Mouse (Mus musculus) hindbrain, embryonic 14.5 days (tissue): ENCODE results near the gene Svopl. TPM values are rescaled to one million over a fixed set of nuclear protein-coding genes. Genes with fewer than 3 reads are reported as not detected.

Experiments
- ATAC-seq: fragments of 200-750 bp; cut with Nextera tagmentation; 2 replicates; pipeline ENCODE4 v1.8.0; 2017; ENCODE audit warnings: moderate number of reproducible peaks, mild to moderate bottlenecking, moderate TSS enrichment, moderate library complexity; ENCODE audit not compliant: low FRiP score
- DNase-seq: peaks from one replicate; pipeline ENCODE4 v3.0.0-alpha.2; 2015; ENCODE audit warnings: low spot score
- H3K27ac ChIP-seq: fragments of 300-500 bp; sonication (generic); 2 replicates; pipeline ENCODE4 v1.5.1; 2014; ENCODE audit warnings: mild to moderate bottlenecking, moderate library complexity
- H3K27me3 ChIP-seq: fragments of 300-500 bp; sonication (generic); 2 replicates; pipeline ENCODE4 v1.6.1; 2014; ENCODE audit warnings: mild to moderate bottlenecking, low read length, mixed read lengths; ENCODE audit not compliant: control insufficient read depth, insufficient read depth
- H3K36me3 ChIP-seq: fragments of 300-500 bp; sonication (generic); replicated peaks from 2 replicates; pipeline ENCODE4 v1.6.1; 2014; ENCODE audit not compliant: control insufficient read depth, insufficient read depth
- H3K4me1 ChIP-seq: fragments of 300-500 bp; sonication (generic); replicated peaks from 2 replicates; pipeline ENCODE4 v1.6.1; 2014; ENCODE audit warnings: antibody characterized with exemption, low read length, mixed read lengths; ENCODE audit not compliant: control insufficient read depth, insufficient read depth
- H3K4me2 ChIP-seq: fragments of 300-500 bp; sonication (generic); replicated peaks from 2 replicates; pipeline ENCODE4 v1.6.1; 2014; ENCODE audit warnings: mild to moderate bottlenecking, moderate library complexity
- H3K4me3 ChIP-seq: fragments of 300-500 bp; sonication (generic); replicated peaks from 2 replicates; pipeline ENCODE4 v1.5.1; 2014; ENCODE audit warnings: mild to moderate bottlenecking, low read length
- H3K9ac ChIP-seq: fragments of 300-500 bp; sonication (generic); 2 replicates; pipeline ENCODE4 v1.6.1; 2014
- H3K9me3 ChIP-seq: fragments of 300-500 bp; sonication (generic); 2 replicates; pipeline ENCODE4 v1.6.1; 2016; ENCODE audit warnings: low read length; ENCODE audit not compliant: control insufficient read depth
- WGBS: fragments of 180-500 bp; shearing (Covaris S2); extraction: QIAGEN DNeasy Blood & Tissue Kit; methylation state at CpG from one replicate; pipeline ENCODE4 v1.1.7; 2014; 5-methylcytosine and 5-hydroxymethylcytosine counted together
- polyA plus RNA-seq: library from polyadenylated mRNA; unstranded; fragments of >200 nt; fragmentation: Nextera tagmentation; extraction: Ambion mirVana; gene quantifications from 2 replicates; pipeline ENCODE4 v1.2.1, GENCODE M21; 2014

Svopl gene
- polyA plus RNA-seq = 0.81 and 1.6 TPM in 2 replicates

DNA sequence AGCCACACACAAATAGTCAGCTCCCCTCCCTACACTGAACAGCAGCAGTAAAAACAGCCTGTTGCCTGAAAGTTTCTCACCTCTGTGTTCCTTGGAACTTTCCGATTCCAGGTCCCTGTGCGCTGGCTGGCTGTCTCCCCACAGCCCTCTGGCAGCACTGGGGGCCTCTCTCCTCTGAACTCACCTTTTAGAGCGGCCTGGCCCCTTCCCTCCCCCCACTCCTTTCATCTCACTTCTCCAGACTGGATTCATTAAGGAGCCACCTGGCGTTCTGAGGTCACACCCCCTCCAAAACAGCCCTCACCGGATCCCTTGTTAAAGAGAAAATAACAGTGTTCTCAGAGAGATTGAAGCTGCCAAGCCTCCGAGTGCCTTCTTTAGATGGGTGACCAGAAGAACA, at the start of gene Svopl:
Svopl (minus strand) TSS at position 159 of the 400 bp plus-strand sequence.
- Histone ChIP-seq H3K4me3 (no peak within 1 kb of the TSS), H3K27me3 (no peaks in the 10 kb centered on the region), H3K27ac (no peak within 1 kb of the TSS), H3K36me3 (no peaks in the 10 kb centered on the region), H3K4me2 (no peak within 1 kb of the TSS), H3K9me3 (no peaks in the 10 kb centered on the region), H3K9ac (no peak within 1 kb of the TSS), H3K4me1 (no peaks in the 10 kb centered on the region)
- ATAC-seq (no peak), DNase-seq (no peak)
- 37% methylated on average over 6 of the region's 6 CpGs for WGBS

- Histone ChIP-seq H3K36me3 (no peaks in the 10 kb centered on the region), H3K4me2 (no peak overlapping the region), H3K9ac (no peak overlapping the region), H3K27ac (no peak overlapping the region), H3K9me3 (no peaks in the 10 kb centered on the region), H3K4me3 (no peak overlapping the region), H3K4me1 (no peaks in the 10 kb centered on the region), H3K27me3 (no peaks in the 10 kb centered on the region)
- ATAC-seq = no peak
- 96% methylated on average over 10 of the region's 10 CpGs for WGBS
- DNase-seq = no peak
These were observed 47.9 kb upstream of the Svopl start for GRCm38 (mm10) chr6:38094701-38095100.

GRCm38 (mm10) chr6:38092539-38092938, 45.7 kb upstream of the Svopl start:
- no peaks in the 10 kb centered on the region for H3K9me3 ChIP-seq
- no peak for ATAC-seq
- WGBS = 95% methylated on average over 8 of the region's 8 CpGs

GRCm38 (mm10) chr6:38087242-38088026, 40.6 kb upstream of the Svopl start:
- Histone ChIP-seq H3K27me3 (no peaks in the 10 kb centered on the region), H3K36me3 (no peaks in the 10 kb centered on the region), H3K4me1 (no peaks in the 10 kb centered on the region), H3K9me3 (no peaks in the 10 kb centered on the region), H3K4me2 (no peak overlapping the region), H3K27ac (no peak overlapping the region), H3K9ac (no peak overlapping the region), H3K4me3 (no peak overlapping the region)
- 76% methylated on average over 9 of the region's 9 CpGs for WGBS
- ATAC-seq (no peak), DNase-seq (no peak)

More at GRCm38 (mm10) chr6:38092539-38092938, 45.7 kb upstream of the Svopl start:
- Histone ChIP-seq H3K27ac (no peak overlapping the region), H3K27me3 (no peaks in the 10 kb centered on the region), H3K4me3 (no peak overlapping the region), H3K4me2 (no peak overlapping the region), H3K4me1 (no peaks in the 10 kb centered on the region), H3K36me3 (no peaks in the 10 kb centered on the region), H3K9ac (no peak overlapping the region)
- DNase-seq = no peak

DNA sequence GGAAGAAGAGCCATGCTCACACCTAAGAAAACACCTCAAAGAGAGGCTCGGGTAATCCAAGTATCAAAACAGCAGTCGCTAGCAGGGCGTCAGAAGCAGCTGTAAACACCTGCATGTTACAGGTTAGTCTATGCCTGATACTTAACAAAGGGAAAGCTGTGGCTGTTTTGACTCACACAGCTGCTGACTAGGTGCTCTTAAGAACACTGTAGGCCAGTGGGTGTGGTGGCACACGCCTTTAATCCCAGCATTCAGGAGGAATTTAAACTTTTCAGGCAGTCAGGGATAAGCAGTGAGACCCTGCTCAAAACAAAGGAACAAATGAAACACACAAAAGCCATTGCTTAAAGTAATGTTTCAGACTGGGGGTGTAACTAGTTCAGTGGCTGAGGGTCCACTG, 36.4 kb upstream of the Svopl start:
- H3K27me3 ChIP-seq = no peaks in the 10 kb centered on the region
- no peak overlapping the region for H3K4me3 ChIP-seq
- H3K27ac ChIP-seq = no peak overlapping the region
- H3K36me3 ChIP-seq = no peaks in the 10 kb centered on the region
- no peak overlapping the region for H3K4me2 ChIP-seq
- DNase-seq (no peak), ATAC-seq (no peak)
- no peak overlapping the region for H3K9ac ChIP-seq
- no peaks in the 10 kb centered on the region for H3K4me1 ChIP-seq
- 58% methylated on average over 4 of the region's 4 CpGs for WGBS
- no peaks in the 10 kb centered on the region for H3K9me3 ChIP-seq

DNA sequence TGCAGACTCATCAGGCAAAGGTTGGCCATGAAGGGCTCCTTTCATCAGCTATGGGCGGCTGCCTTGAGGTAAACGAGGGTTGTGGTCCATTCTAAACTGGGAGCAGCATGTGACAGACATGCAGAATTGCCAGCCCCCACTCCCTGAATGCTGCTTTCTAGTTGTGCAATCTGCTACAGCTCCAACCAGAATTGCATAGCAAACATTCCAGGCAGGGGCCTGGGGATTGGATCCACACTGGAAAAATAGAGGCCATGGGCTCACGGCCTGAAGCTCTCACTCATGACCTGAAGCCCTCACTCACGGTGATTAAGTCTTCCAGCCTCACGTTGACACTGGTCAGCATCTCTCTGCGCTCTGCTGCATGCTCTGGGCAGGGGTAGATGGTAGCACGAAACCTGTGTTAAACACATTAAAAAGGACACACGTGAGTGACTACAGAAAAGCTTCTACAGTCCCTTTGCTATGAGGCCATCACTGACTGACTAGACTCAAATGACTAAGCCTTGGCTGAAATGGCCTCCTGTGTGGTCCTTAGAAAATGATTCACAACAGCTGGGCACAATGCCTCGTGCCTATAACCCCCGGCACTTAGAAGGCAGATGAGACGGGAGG, 35.0 kb upstream of the Svopl start:
- 76% methylated on average over 11 of the region's 11 CpGs for WGBS
- Histone ChIP-seq H3K4me1 (no peaks in the 10 kb centered on the region), H3K27me3 (no peaks in the 10 kb centered on the region), H3K9me3 (no peaks in the 10 kb centered on the region), H3K4me2 (no peak overlapping the region), H3K9ac (no peak overlapping the region), H3K36me3 (no peaks in the 10 kb centered on the region), H3K27ac (no peak overlapping the region), H3K4me3 (no peak overlapping the region)
- no peak for ATAC-seq
- DNase-seq = no peak

DNA sequence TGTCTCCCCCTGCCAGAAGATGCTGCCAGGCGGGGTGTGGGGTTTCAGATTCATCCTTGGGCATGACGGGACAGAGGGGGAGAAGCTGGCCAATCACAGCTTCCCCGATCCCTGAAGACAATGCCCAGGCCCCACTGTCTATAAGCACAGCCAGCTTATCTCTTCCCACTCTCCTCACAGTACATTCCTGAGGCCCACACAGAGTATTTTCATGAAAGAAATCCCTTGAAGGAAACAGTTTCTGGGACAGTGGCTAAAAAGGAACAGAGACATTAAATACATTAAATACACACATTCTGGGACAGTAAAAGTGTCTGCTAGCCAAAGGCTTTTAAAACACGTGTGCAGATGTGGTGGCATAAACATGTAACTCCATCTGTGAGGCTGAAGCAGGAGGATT, 33.6 kb upstream of the Svopl start:
- Histone ChIP-seq H3K4me1 (no peaks in the 10 kb centered on the region), H3K4me2 (no peak overlapping the region), H3K27me3 (no peaks in the 10 kb centered on the region), H3K4me3 (no peak overlapping the region), H3K27ac (no peak overlapping the region), H3K9me3 (no peaks in the 10 kb centered on the region), H3K36me3 (no peaks in the 10 kb centered on the region), H3K9ac (no peak overlapping the region)
- ATAC-seq = no peak
- 70% methylated on average over 4 of the region's 4 CpGs for WGBS
- no peak for DNase-seq

DNA sequence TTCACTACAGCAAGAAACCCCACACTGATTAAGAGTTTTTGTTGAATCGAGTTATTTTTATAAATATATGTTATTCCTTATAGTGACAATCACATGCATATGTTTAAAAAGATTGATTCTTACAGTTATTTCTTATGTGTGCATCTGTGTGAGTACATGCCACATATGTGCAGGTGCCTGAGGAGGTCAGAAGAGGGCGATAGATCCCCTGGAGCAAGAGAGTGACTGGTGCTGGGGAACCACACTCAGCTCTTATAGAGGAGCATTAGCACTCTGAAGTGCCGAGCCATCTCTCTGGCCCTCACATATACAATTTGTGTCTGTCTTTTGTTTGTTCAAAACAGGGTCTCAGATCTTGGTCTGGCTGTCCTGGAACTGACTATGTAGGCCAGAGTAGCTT, 26.8 kb upstream of the Svopl start:
- no peak overlapping the region for H3K4me2 ChIP-seq
- H3K27me3 ChIP-seq = no peaks in the 10 kb centered on the region
- 90% methylated on average over 3 of the region's 3 CpGs for WGBS
- ATAC-seq (no peak), DNase-seq (no peak)
- no peaks in the 10 kb centered on the region; the same call in 1 of the 2 replicates for H3K9me3 ChIP-seq
- no peak overlapping the region for H3K27ac ChIP-seq
- H3K36me3 ChIP-seq = no peaks in the 10 kb centered on the region
- no peaks in the 10 kb centered on the region for H3K4me1 ChIP-seq
- H3K9ac ChIP-seq = no peak overlapping the region
- no peak overlapping the region for H3K4me3 ChIP-seq

- Histone ChIP-seq H3K36me3 (no peaks in the 10 kb centered on the region), H3K4me2 (no peak overlapping the region), H3K9me3 (no peaks in the 10 kb centered on the region; the same call in 1 of the 2 replicates), H3K27me3 (no peaks in the 10 kb centered on the region), H3K9ac (no peak overlapping the region), H3K4me1 (no peaks in the 10 kb centered on the region), H3K4me3 (no peak overlapping the region), H3K27ac (no peak overlapping the region)
- no peak for DNase-seq
- ATAC-seq = no peak
- WGBS = 49% methylated on average over 5 of the region's 5 CpGs
These were observed 25.5 kb upstream of the Svopl start for GRCm38 (mm10) chr6:38072137-38072796.
